In the genomic region with DNA sequence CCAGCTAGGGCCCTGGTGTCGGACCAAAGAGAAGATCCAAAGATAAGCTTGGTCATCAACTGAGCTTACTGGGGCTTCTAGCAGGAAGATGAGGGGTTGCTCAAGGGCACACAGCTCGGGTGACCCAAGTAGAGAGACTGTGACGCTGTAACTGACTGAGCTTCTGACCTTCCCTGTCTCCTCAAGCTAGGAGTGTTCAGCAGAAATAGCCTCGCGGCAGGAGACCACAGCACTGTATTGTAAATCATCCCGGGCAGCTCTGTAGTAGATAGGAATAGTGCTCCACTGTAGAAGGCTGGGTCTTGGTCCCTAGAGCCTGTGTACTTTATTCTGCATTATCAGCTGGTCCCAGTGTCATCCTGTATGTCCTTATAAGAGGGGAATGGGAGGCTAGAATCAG, we compare ENCODE assay signal across 13 mouse cellular contexts.
"Had no signal": no experiment of that assay in that cellular context is flagged by ENCODE, and none has a peak within 500 bp of the region (broad histone marks: within the 10 kb centered on the region; RNA-seq: fewer than 3 reads in every experiment).

No protein-coding gene starts in this region.

- DNase-seq: gastrocnemius, adult 2 months; gastrocnemius, postnatal 10 days; gastrocnemius, postnatal 25 days; heart, adult 2 months; heart, postnatal 14 days; heart, postnatal 4 days; kidney, adult 11 months; kidney, adult 2 months; kidney, postnatal 10 days; kidney, postnatal 25 days; kidney, postnatal 4 days; liver; liver, embryonic 13.5 days had no signal
